Mouse (Mus musculus) urinary bladder, postnatal 4 days (tissue): ENCODE results near the gene Eva1c.

Experiments
- DNase-seq, 2 experiments: peaks; one replicate each; pipeline ENCODE4 v3.0.0; 2021 to 2022; ENCODE audit warnings: low spot score in 2 of 2

The Eva1c gene

GRCm38 (mm10) chr16:90921471-90922159 lies 95.1 kb downstream of the Eva1c start:
- no peak for DNase-seq

GRCm38 (mm10) chr16:90924606-90925370 lies 98.3 kb downstream of the Eva1c start:
- no peak for DNase-seq

GRCm38 (mm10) chr16:90925461-90925860 lies 98.9 kb downstream of the Eva1c start:
- DNase-seq = peak; percentile 42 to 75

DNA sequence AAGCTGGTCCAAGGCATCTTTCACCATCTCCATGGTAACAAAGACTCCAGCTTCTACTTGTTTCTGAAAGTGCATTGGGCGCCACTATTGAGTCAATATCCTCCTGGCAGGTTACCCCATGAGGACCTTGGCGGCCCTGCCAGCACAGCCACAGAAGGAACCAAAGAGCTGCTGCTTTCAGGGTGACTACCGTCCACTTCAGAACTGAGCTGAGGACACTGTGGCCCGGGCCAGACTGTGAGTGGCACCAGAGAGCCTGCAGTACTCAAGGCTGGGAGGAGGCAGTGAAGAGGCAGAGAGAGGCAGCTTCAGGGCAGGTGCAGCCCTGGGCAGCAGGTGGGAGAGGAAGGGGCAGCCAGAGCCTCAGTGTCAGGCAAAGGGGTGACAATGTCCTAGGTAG lies 100.9 kb downstream of the Eva1c start:
- DNase-seq = no peak

DNA sequence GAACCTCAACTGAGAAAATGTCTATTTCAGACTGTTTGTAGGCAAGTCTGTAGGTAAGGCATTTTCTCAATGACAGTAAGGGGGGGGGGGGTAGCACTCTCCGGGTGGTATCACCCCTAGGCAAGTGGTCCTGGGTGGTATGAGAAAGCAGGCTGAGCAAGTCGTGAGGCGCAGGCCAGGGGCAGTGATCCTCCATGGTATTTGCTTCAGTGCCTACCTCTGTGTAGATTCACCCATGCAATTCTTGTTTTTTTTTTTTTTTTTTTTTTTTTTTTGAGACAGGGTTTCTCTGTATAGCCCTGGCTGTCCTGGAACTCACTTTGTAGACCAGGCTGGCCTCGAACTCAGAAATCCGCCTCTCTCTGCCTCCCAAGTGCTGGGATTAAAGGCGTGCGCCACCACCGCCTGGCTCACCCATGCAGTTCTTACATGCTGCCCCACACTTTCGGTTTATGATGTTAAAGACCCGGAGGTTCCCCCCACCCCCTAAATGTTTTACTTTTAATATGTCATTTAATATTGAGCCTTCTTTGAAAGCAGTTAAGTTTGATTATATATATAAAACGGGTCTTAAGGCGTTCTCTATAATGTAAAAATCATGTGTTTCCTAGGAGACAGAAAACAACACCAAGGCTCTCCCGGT lies 107.1 kb downstream of the Eva1c start:
- DNase-seq = no peak

GRCm38 (mm10) chr16:90934193-90934686 lies 107.7 kb downstream of the Eva1c start:
- DNase-seq = peak in 1 of 2 experiments; percentile 70

GRCm38 (mm10) chr16:90934687-90935328 lies 108.3 kb downstream of the Eva1c start, which contains the start of gene Cfap298:
TSS of gene Cfap298 (minus strand) at chr16:90935114.
- peak; percentile 92 for DNase-seq

GRCm38 (mm10) chr16:90941246-90941645 lies 114.7 kb downstream of the Eva1c start:
- no peak for DNase-seq

DNA sequence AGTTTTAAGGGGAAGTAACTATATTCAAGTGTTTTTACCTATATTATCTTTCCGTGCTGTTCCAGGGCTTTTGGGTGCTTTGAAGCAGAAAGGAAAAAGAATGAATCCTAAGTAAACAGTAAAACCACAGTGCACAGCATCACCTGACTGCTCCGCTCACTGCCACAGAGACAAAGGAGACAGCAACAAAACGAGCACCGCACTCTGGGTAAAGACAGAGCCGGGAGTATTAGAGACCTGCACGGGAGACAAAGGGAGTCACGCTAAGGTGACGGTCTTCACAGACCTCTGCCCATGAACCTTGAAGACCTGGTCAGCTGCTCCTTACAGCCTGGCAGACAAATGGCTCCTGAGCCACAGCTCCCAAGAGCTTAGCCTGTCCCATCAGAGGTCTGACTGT lies 120.5 kb downstream of the Eva1c start:
- no peak for DNase-seq

GRCm38 (mm10) chr16:90950354-90950963 lies 123.9 kb downstream of the Eva1c start:
- no peak for DNase-seq

DNA sequence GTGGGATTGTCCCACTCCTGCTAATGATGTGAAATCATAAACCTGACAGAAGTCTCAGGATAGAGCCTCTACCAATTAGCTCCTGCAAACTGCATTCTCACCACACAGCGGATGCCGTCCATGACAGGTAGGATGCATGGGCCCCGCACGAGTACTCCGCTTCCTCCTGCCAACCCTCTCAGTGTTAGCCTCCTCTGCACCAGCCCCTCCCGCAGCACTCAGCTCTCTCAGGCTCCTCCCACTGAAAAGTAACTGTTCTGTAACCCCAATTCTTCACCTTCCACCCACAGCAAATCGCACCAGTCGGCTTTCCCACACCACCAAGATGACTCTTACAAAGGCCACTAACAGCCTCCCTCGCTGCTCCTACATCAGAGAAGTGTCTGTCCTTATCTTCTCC lies 126.6 kb downstream of the Eva1c start:
- DNase-seq = no peak

DNA sequence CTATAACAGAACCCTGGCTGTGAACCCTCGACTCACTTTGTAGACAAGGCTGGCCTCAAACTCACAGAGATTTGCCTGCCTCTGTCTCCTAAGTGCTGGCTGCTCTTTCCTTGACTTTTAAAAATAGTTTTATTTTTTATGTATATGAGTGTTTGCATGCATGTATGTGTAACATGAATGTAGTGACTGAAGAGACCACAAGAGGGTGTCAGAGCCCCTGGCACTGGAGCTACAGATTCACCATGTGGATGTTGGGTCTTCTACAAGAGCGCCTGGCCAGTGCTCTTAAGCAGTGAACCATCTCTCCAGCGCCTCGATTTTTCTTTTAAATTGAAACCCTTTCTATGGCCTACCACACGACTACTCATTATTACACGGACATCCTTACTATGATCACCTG lies 127.3 kb downstream of the Eva1c start:
- DNase-seq = no peak
